Mouse (Mus musculus) c-Kit-negative CD71-positive TER-119-positive erythroid progenitor cells, embryonic 14.5 days (primary cell): ENCODE results near the gene Cacna1c.

Experiments used
- DNase-seq: peaks from one replicate; pipeline ENCODE4 v3.0.0-alpha.2; 2013; ENCODE audit warnings: low read depth, low spot score

Cacna1c gene

GRCm38 (mm10) chr6:118924426-118924825 is 271.8 kb downstream of the Cacna1c start:
- no peak for DNase-seq

GRCm38 (mm10) chr6:118923926-118924325 is 272.3 kb downstream of the Cacna1c start:
- DNase-seq, result no peak

GRCm38 (mm10) chr6:118923212-118923577 is 273.0 kb downstream of the Cacna1c start:
- no peak for DNase-seq

- peak; percentile 56 for DNase-seq
Observed at GRCm38 (mm10) chr6:118922328-118923211, 273.6 kb downstream of the Cacna1c start.

- DNase-seq, result no peak
Observed at GRCm38 (mm10) chr6:118908176-118908575, 288.0 kb downstream of the Cacna1c start.

GRCm38 (mm10) chr6:118907704-118908103 is 288.5 kb downstream of the Cacna1c start:
- DNase-seq, result no peak

GRCm38 (mm10) chr6:118906878-118907277 is 289.3 kb downstream of the Cacna1c start:
- DNase-seq, result no peak

GRCm38 (mm10) chr6:118899688-118900087 is 296.5 kb downstream of the Cacna1c start:
- no peak for DNase-seq

GRCm38 (mm10) chr6:118897101-118897500 is 299.1 kb downstream of the Cacna1c start:
- no peak for DNase-seq

- no peak for DNase-seq
Observed at GRCm38 (mm10) chr6:118894043-118894442, 302.2 kb downstream of the Cacna1c start.

- DNase-seq, result no peak
Observed at GRCm38 (mm10) chr6:118889441-118889840, 306.8 kb downstream of the Cacna1c start.

- DNase-seq, result no peak
Observed at GRCm38 (mm10) chr6:118887032-118887431, 309.2 kb downstream of the Cacna1c start.

- no peak for DNase-seq
Observed at GRCm38 (mm10) chr6:118884961-118885360, 311.3 kb downstream of the Cacna1c start.

- DNase-seq, result no peak
Observed at GRCm38 (mm10) chr6:118884073-118884551, 312.1 kb downstream of the Cacna1c start.

- DNase-seq, result no peak
Observed at GRCm38 (mm10) chr6:118876204-118876603, 320.0 kb downstream of the Cacna1c start.

- no peak for DNase-seq
Observed at GRCm38 (mm10) chr6:118870241-118870841, 325.9 kb downstream of the Cacna1c start.

GRCm38 (mm10) chr6:118867384-118867783 is 328.8 kb downstream of the Cacna1c start:
- DNase-seq, result no peak

- no peak for DNase-seq
Observed at GRCm38 (mm10) chr6:118866889-118867288, 329.3 kb downstream of the Cacna1c start.

GRCm38 (mm10) chr6:118865777-118866380 is 330.3 kb downstream of the Cacna1c start:
- DNase-seq, result no peak

GRCm38 (mm10) chr6:118864696-118865620 is 331.3 kb downstream of the Cacna1c start:
- no peak for DNase-seq

- DNase-seq, result no peak
Observed at GRCm38 (mm10) chr6:118862727-118863126, 333.5 kb downstream of the Cacna1c start.
